Mouse (Mus musculus) testis, adult 2 months (tissue): ENCODE data around the gene Gm26558.

Source experiments
- CTCF ChIP-seq: fragments of 200-500 bp; IDR thresholded peaks from 2 replicates; pipeline ENCODE4 v1.5.1; 2012; ENCODE audit warnings: low read depth, mild to moderate bottlenecking, inconsistent platforms, low read length, moderate library complexity; ENCODE audit not compliant: control insufficient read depth, insufficient read depth, insufficient replicate concordance
- POLR2A ChIP-seq: fragments of 200-500 bp; IDR thresholded peaks from 2 replicates; pipeline ENCODE4 v1.6.1; 2012; ENCODE audit warnings: low read depth, mild to moderate bottlenecking, inconsistent platforms, low read length, moderate library complexity; ENCODE audit not compliant: control insufficient read depth

DNA sequence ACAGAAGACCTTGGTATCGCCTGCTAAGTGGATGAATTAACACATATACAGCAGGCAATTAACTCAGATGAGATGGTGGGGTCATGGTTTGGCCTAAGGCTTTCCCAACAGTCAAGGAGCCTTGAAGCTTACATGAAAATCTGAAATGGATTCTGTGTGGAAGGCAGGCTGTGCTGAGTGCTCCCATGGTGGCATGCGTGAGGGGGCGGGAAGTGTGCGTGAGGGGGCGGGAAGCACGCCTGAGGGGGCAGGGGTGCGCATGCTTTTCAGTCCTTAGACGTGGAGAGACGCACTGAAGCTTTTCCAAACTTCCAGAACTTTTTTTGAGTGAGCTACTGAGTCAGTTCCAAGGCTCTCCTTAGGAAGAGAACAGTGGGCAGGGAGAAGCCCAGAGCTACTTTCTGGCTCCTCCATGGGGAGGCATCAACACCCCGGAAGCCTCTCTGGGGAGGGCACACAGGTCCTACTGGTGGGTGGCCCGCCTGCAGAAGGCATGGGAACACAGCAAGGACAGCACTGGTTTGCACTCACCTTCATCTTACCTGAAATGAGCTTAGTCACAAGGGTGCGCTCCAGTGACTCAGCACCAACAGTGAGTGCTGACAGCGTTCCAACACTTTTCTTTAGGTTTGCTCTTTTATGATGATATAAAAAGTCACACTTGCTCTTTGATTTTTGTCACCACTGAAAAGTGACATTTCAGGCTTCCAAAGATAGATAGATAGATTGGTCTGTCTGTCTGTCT lies 47.2 kb upstream of the Gm26558 start:
- TF ChIP-seq CTCF (no peak), POLR2A (no peak)
